Mouse (Mus musculus) hindbrain, embryonic 11.5 days (tissue): Measurements from ENCODE around the gene Cabp2. TPM values are rescaled to one million over a fixed set of nuclear protein-coding genes. Genes with fewer than 3 reads are reported as not detected.
"Not testable (repeated sequence)": the region's sequence is repeated elsewhere in the genome, so short reads cannot be mapped to it uniquely, and the experiment has no call there.

Experiments used
- ATAC-seq: fragments of 200-750 bp; cut with Nextera tagmentation; 2 replicates; pipeline ENCODE4 v1.8.0; 2017; ENCODE audit warnings: mild to moderate bottlenecking, moderate TSS enrichment, moderate library complexity; ENCODE audit not compliant: low FRiP score
- DNase-seq: peaks from one replicate; pipeline ENCODE4 v3.0.0-alpha.2; 2015; ENCODE audit warnings: low spot score
- H3K27ac ChIP-seq: fragments of 300-500 bp; sonication (generic); 2 replicates; pipeline ENCODE4 v1.5.1; 2014; ENCODE audit warnings: mild to moderate bottlenecking, low read depth, low read length
- H3K27me3 ChIP-seq: fragments of 300-500 bp; sonication (generic); 2 replicates; pipeline ENCODE4 v1.6.1; 2014; ENCODE audit warnings: mild to moderate bottlenecking, low read length, moderate library complexity, mixed read lengths; ENCODE audit not compliant: control insufficient read depth, insufficient read depth
- H3K36me3 ChIP-seq: fragments of 300-500 bp; sonication (generic); 2 replicates; pipeline ENCODE4 v1.6.1; 2014; ENCODE audit warnings: mild to moderate bottlenecking, low read length, moderate library complexity, mixed read lengths; ENCODE audit not compliant: control insufficient read depth, insufficient read depth
- H3K4me1 ChIP-seq: fragments of 300-500 bp; sonication (generic); replicated peaks from 2 replicates; pipeline ENCODE4 v1.6.1; 2014; ENCODE audit warnings: low read length, mixed read lengths; ENCODE audit not compliant: control insufficient read depth, insufficient read depth
- H3K4me2 ChIP-seq: fragments of 300-500 bp; sonication (generic); replicated peaks from 2 replicates; pipeline ENCODE4 v1.6.1; 2014; ENCODE audit warnings: mild to moderate bottlenecking, low read depth, low read length
- H3K4me3 ChIP-seq: fragments of 300-500 bp; sonication (generic); 2 replicates; pipeline ENCODE4 v1.5.1; 2014; ENCODE audit warnings: low read depth, low read length
- H3K9ac ChIP-seq: fragments of 300-500 bp; sonication (generic); 2 replicates; pipeline ENCODE4 v1.6.1; 2014; ENCODE audit warnings: low read depth, low read length
- H3K9me3 ChIP-seq: fragments of 300-500 bp; sonication (generic); 2 replicates; pipeline ENCODE4 v1.6.1; 2016; ENCODE audit warnings: low read length; ENCODE audit not compliant: control insufficient read depth
- WGBS: fragments of 180-500 bp; shearing (Covaris S2); extraction: QIAGEN DNeasy Blood & Tissue Kit; methylation state at CpG from one replicate; pipeline ENCODE4 v1.1.7; 2014; 5-methylcytosine and 5-hydroxymethylcytosine counted together
- polyA plus RNA-seq: library from polyadenylated mRNA; unstranded; fragments of >200 nt; fragmentation: Nextera tagmentation; extraction: Ambion mirVana; gene quantifications from 2 replicates; pipeline ENCODE4 v1.2.1, GENCODE M21; 2014

Gene Cabp2
- polyA plus RNA-seq, 1 experiment from 2014 or later = not detected

DNA sequence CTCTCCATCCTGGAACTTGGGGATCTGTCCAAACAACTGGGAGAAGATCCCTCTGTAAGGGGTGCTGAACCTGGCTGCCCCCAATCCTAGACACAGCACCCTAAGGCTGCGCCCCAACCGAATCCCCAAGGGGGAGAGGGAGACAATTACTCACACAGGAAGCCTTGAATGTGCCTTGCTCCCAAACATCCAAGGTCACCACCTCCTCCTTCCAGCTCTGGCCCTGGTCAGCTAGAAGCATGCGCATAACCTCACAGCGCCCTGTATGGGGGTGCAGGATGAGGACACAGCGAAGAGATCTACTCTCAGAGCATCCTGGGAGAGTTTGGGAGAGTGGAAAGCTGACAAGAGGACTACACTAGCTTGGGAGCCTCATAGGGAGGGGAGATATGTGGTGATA lies 22.8 kb upstream of the Cabp2 start:
- no peak overlapping the region for H3K27ac ChIP-seq
- no peak overlapping the region for H3K9ac ChIP-seq
- no peak for ATAC-seq
- no peak for DNase-seq
- no peaks in the 10 kb centered on the region for H3K4me1 ChIP-seq
- H3K36me3 ChIP-seq = no peaks in the 10 kb centered on the region
- no peaks in the 10 kb centered on the region for H3K9me3 ChIP-seq
- no peak overlapping the region for H3K4me3 ChIP-seq
- H3K4me2 ChIP-seq = no peak overlapping the region
- WGBS = 82% methylated on average over 5 of the region's 5 CpGs
- H3K27me3 ChIP-seq = no peaks in the 10 kb centered on the region

DNA sequence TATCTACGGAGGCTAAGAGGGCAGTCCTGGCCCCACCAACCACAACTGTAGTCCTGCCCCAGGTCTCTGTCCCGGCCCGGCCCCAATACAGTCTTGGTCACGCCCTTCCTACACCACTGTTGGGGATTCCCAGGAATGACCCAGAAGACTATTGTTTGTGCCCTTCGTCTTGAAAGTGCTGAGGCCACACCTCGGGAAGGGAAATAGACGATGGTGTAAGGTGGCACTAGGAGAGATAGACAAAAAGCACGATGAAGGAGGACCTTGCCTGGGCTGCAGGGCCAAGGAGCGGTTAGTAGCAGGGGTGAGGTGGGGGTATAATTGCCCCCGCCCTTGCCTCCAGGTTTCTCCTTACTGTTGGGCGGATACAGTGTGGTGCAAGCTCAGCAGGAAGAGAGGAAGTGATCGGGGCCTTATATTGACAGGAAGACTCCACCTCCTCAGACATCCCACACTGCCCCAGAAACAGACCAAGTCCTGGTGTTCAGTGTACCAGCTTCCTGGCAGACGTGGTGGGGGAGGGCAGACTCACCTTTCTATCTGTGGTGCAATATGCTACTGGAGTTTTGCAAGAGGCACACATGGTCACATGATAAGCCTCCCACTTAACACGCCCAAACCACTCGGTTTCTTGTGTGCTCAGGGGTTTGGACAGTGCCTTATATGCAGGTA lies 22.2 kb upstream of the Cabp2 start, which contains the start of gene Gstp3:
TSS of gene Gstp3 (minus strand) at position 501 of the 672 bp plus-strand sequence.
- H3K4me3 ChIP-seq = no peak within 1 kb of the TSS
- no peaks in the 10 kb centered on the region for H3K9me3 ChIP-seq
- H3K27ac ChIP-seq = no peak within 1 kb of the TSS
- H3K4me2 ChIP-seq = no peak within 1 kb of the TSS
- no peaks in the 10 kb centered on the region for H3K27me3 ChIP-seq
- H3K4me1 ChIP-seq = no peaks in the 10 kb centered on the region
- no peaks in the 10 kb centered on the region for H3K36me3 ChIP-seq
- 83% methylated on average over 15 of the region's 15 CpGs for WGBS
- ATAC-seq (no peak), DNase-seq (no peak)
- H3K9ac ChIP-seq = no peak within 1 kb of the TSS

DNA sequence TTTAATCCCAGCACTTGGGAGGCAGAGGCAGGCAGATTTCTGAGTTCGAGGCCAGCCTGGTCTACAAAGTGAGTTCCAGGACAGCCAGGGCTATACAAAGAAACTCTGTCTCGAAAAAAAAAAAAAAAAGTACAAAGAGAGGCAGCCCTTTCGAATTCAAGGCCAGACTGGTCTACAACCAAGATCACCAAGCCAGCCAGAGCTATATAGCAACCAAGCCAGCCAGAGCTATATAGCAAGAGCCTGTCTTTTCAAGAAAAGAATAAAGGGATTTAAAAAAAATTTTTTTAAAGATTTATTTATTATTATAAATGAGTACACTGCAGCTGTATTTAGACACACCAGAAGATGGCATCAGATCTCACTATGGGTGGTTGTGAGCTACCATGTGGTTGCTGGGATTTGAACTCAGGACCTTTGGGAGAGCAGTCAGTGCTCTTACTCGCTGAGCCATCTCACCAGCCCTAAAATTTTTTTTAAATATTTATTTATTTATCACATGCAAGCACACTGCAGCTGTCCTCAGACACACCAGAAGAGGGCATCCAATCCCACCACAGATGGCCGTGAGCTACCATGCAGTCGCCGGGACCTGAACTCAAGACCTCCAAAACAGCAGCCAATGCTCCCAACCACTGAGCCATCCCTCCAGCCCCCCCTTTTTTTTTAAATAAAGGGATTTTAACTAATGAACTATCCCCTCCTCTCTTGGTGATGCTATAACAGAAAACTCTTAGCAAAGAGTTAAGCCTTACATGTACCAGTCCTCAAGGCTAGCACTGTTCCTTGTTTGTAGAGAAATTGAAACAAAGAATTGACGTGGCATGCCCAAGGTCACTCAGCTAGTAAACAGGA lies 21.1 kb upstream of the Cabp2 start:
- WGBS = 87% methylated on average over 8 of the region's 8 CpGs
- not testable (repeated sequence) for H3K27me3 ChIP-seq, H3K9ac ChIP-seq, H3K4me2 ChIP-seq, ATAC-seq, H3K27ac ChIP-seq, H3K4me1 ChIP-seq, H3K36me3 ChIP-seq, H3K9me3 ChIP-seq, H3K4me3 ChIP-seq, DNase-seq

DNA sequence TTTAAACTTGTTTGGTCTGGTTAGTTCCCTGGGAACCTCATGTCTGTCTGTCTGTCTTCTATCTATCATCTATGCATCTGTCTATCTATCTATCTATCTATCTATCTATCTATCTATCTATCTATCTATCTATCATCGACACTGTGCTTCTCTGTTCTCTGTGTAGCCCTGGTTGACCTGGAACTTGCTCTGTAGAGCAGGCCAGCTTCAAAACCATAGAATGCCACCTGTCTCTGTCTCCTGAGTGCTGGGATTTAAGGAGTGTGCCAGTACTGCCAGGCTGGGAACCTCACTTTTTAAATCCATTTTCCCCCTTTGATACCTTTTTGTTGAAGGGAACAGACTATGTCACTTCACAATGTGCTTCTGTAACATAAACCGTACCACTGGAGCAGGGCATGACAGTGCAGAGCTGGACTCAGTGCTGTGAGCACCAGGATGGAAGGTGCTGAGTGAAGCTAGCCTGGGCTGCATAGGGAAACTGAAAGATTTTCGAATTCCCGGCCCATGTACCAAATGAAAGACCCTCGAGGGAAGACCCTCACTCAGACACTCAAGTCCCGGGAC lies 20.4 kb upstream of the Cabp2 start:
- Histone ChIP-seq H3K9ac (no peak overlapping the region), H3K9me3 (no peaks in the 10 kb centered on the region), H3K4me3 (no peak overlapping the region), H3K4me2 (no peak overlapping the region), H3K36me3 (no peaks in the 10 kb centered on the region), H3K27me3 (no peaks in the 10 kb centered on the region), H3K4me1 (no peaks in the 10 kb centered on the region), H3K27ac (no peak overlapping the region)
- ATAC-seq = no peak
- no peak for DNase-seq
- 88% methylated on average over 5 of the region's 6 CpGs for WGBS

DNA sequence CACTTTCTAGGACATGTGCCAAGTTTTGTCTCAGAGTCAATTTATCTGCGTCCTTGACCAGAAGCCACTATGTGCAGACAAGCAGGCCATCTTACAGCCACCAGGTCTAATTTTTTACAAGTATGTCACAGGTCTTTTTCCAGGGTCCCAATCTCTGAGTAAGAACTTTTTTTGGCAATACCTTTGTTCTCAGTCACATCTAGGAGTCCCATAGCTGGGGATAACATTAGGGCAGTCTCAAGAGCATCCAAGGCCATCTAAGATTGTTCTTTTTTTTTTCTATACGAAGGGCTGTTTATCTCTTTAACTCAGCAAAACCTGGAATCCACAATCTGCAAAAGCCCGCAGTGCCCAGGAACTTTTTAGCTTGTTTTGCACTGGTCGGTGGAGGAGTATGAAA lies 18.0 kb upstream of the Cabp2 start:
- H3K4me2 ChIP-seq, ATAC-seq, H3K27ac ChIP-seq, H3K36me3 ChIP-seq, H3K9ac ChIP-seq, H3K4me3 ChIP-seq, H3K9me3 ChIP-seq, DNase-seq, H3K27me3 ChIP-seq, H3K4me1 ChIP-seq: not testable (repeated sequence)
- WGBS = 87% methylated on average over 2 of the region's 4 CpGs

DNA sequence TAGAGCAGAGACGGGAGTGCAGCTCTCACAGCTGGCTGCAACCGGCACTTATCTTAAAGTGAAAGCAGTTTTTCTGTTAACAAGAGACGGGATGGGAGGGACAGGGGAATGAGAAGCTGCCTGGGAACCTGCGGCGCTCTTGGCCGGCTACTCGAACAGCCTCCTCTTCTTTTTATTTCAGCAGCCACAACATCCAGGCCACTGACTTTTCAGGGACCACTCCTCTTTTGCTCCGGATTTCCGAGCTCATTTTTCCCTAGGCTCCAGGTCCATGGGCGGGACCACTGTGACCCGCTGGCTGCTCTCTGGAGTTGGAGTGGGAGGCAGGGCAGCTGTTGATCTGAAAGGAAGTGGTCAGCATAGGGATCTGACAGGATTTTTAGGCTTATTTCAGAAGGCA lies 16.9 kb upstream of the Cabp2 start:
- not testable (repeated sequence) for H3K27me3 ChIP-seq, ATAC-seq
- WGBS = 48% methylated on average over 2 of the region's 11 CpGs

DNA sequence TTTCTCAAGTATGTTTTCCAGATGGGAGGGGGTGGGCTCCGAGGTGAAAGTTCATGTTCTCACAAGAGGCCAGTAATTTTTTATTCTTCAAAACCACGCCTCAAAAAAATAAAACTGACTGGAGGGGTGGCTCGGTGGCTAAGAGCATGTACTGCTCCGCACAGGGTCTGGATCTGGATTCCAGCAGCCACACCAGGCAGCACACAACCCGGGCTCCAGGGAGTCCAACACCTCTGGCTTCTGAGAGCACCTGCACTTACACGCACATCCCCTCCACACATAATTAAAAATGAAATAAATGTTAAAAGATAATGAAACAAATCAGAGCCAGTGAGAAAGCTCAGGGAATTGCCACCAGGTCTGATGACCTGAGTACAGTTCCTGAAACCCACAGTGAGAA lies 15.1 kb upstream of the Cabp2 start:
- Histone ChIP-seq H3K4me1 (no peaks in the 10 kb centered on the region), H3K4me2 (no peak overlapping the region), H3K9ac (no peak overlapping the region), H3K4me3 (no peak overlapping the region), H3K27me3 (no peaks in the 10 kb centered on the region), H3K9me3 (no peaks in the 10 kb centered on the region), H3K27ac (no peak overlapping the region), H3K36me3 (no peaks in the 10 kb centered on the region)
- DNase-seq (no peak), ATAC-seq (no peak)
- 85% methylated on average over 6 of the region's 6 CpGs for WGBS

More for the DNA sequence above, 16.9 kb upstream of the Cabp2 start:
- H3K27ac ChIP-seq, H3K4me2 ChIP-seq, DNase-seq, H3K4me1 ChIP-seq, H3K9ac ChIP-seq, H3K9me3 ChIP-seq, H3K4me3 ChIP-seq, H3K36me3 ChIP-seq: not testable (repeated sequence)

DNA sequence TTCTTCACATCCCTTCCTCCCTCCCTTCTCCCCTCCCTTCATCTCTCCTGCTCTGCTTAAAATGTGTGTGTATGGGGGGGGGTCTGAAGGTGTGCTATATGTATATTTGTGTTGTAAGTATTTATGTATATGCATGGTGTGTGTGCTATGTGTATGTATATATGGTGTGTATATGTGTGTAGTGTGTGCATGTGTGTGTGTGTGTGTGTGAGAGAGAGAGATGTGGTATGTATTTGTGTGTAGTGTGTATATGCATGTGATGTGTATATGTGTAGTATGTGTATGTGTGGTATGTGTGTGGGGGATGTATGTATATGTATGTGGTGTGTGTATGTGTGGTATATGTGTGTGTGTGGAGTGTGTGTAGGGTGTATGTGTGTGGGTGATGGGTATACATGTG lies 14.5 kb upstream of the Cabp2 start:
- H3K4me3 ChIP-seq = no peak overlapping the region
- H3K4me2 ChIP-seq = no peak overlapping the region
- H3K9me3 ChIP-seq = no peaks in the 10 kb centered on the region
- DNase-seq (no peak), ATAC-seq (no peak)
- no peak overlapping the region for H3K27ac ChIP-seq
- no peaks in the 10 kb centered on the region for H3K4me1 ChIP-seq
- no peaks in the 10 kb centered on the region for H3K27me3 ChIP-seq
- H3K9ac ChIP-seq = no peak overlapping the region
- no peaks in the 10 kb centered on the region for H3K36me3 ChIP-seq
